Mouse (Mus musculus) stomach, embryonic 14.5 days (tissue): ENCODE data around the gene Elmod3. TPM values are rescaled to one million over a fixed set of nuclear protein-coding genes. Genes with fewer than 3 reads are reported as not detected.

ENCODE experiments used
- ATAC-seq: fragments of 200-750 bp; cut with Nextera tagmentation; 2 replicates; pipeline ENCODE4 v1.8.0; 2017; ENCODE audit warnings: low read depth, moderate TSS enrichment; ENCODE audit not compliant: insufficient number of reproducible peaks, insufficient read depth, low FRiP score
- H3K27ac ChIP-seq: fragments of 300-500 bp; sonication (generic); 2 replicates; pipeline ENCODE4 v1.5.1; 2014; ENCODE audit warnings: mild to moderate bottlenecking, low read length, moderate library complexity, mixed read lengths
- H3K27me3 ChIP-seq: fragments of 300-500 bp; sonication (generic); 2 replicates; pipeline ENCODE4 v1.6.1; 2014; ENCODE audit warnings: low read length, control low read depth, mixed read lengths; ENCODE audit not compliant: control insufficient read depth, insufficient read depth
- H3K36me3 ChIP-seq: fragments of 300-500 bp; sonication (generic); 2 replicates; pipeline ENCODE4 v1.6.1; 2014; ENCODE audit warnings: mild to moderate bottlenecking, control low read depth, low read length, moderate library complexity, mixed read lengths; ENCODE audit not compliant: control insufficient read depth, insufficient read depth
- H3K4me1 ChIP-seq: fragments of 300-500 bp; sonication (generic); 2 replicates; pipeline ENCODE4 v1.6.1; 2014; ENCODE audit warnings: low read length, control low read depth, mixed read lengths; ENCODE audit not compliant: control insufficient read depth, insufficient read depth
- H3K4me2 ChIP-seq: fragments of 300-500 bp; sonication (generic); replicated peaks from 2 replicates; pipeline ENCODE4 v1.6.1; 2014; ENCODE audit warnings: low read depth, low read length, control low read depth
- H3K4me3 ChIP-seq: fragments of 300-500 bp; sonication (generic); 2 replicates; pipeline ENCODE4 v1.5.1; 2014; ENCODE audit warnings: low read depth, low read length, control low read depth
- H3K9ac ChIP-seq: fragments of 300-500 bp; sonication (generic); replicated peaks from 2 replicates; pipeline ENCODE4 v1.6.1; 2014; ENCODE audit warnings: low read depth, mild to moderate bottlenecking, control low read depth, low read length, moderate library complexity, mixed read lengths
- H3K9me3 ChIP-seq: fragments of 300-500 bp; sonication (generic); 2 replicates; pipeline ENCODE4 v1.6.1; 2016; ENCODE audit warnings: low read depth, low read length, control low read depth; ENCODE audit not compliant: control insufficient read depth
- WGBS: fragments of 180-500 bp; shearing (Covaris S2); extraction: QIAGEN DNeasy Blood & Tissue Kit; methylation state at CpG from one replicate; pipeline ENCODE4 v1.1.7; 2014; 5-methylcytosine and 5-hydroxymethylcytosine counted together
- polyA plus RNA-seq: library from polyadenylated mRNA; unstranded; fragments of >200 nt; fragmentation: Nextera tagmentation; extraction: Ambion mirVana; gene quantifications from 2 replicates; pipeline ENCODE4 v1.2.1, GENCODE M21; 2014

Elmod3 gene
- polyA plus RNA-seq, 1 experiment from 2014 or later = 19.0 TPM

DNA sequence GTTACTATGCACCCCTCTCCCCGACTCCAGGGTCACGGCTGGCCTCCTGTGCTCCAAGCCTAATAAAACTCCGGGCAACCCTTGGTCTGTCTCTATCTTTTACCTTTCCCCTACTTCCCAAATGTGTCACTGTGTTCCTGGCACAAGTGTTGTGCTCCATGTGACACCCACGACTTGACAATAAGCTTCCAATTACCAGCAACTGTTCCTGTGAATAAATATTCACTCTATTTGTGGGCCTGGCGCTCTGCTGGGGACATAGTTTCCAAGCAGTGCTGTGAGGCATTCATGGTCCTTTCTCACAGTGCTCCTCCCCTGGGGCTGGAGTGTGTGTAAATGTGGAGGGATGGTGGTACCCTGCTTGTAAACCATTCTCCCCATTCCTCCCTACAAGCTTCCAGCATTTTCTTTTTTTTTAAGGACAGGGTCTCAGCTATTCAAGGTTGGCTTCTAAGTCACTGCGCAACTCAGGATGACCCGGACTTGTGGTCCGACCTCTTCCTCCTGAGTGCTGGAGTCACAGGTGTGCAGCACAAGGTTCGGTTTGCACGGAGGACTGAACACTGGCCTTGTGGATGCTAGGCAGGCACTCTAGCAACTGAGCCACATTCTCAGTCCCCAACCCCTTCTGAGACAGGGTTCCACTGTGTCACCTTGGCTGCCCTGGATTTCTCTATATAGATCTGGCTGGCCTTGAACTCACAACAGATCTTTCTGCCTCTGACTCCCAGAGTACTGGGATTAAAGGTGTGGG lies 27.4 kb downstream of the Elmod3 start:
- H3K36me3 ChIP-seq = peaks cover 5% of the 10 kb centered on the region; the same call in 1 of the 2 replicates
- no peaks in the 10 kb centered on the region for H3K4me1 ChIP-seq
- H3K4me2 ChIP-seq = no peak overlapping the region
- no peak for ATAC-seq
- no peaks in the 10 kb centered on the region for H3K9me3 ChIP-seq
- no peaks in the 10 kb centered on the region for H3K27me3 ChIP-seq
- H3K4me3 ChIP-seq = no peak overlapping the region
- 86% methylated on average over 10 of the region's 10 CpGs for WGBS
- H3K9ac ChIP-seq = no peak overlapping the region
- H3K27ac ChIP-seq = no peak overlapping the region

DNA sequence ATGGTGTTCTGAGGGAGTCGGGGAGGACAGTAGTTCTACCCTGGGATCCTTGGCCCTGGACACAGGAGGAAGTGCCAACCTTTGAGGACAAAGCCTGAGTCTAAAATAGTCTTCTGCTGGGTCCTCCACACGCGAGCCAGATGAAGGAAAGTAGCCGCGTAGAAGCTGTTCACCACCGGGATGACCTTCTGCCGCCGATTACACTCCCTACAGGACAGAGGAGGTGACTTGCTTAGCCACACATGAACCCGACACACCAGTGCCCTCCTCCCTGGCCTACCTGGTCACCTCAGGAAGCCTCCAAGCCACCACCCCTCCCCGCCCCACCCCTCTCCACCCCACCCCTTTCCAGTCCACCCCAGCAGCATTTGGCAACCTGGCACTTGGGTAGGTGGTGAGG lies 29.5 kb downstream of the Elmod3 start:
- Histone ChIP-seq H3K4me3 (no peak overlapping the region), H3K9ac (no peak overlapping the region), H3K27me3 (no peaks in the 10 kb centered on the region), H3K9me3 (no peaks in the 10 kb centered on the region), H3K27ac (no peak overlapping the region), H3K4me1 (no peaks in the 10 kb centered on the region), H3K36me3 (peaks cover 5% of the 10 kb centered on the region; the same call in 1 of the 2 replicates), H3K4me2 (no peak overlapping the region)
- ATAC-seq = no peak
- 90% methylated on average over 10 of the region's 10 CpGs for WGBS

DNA sequence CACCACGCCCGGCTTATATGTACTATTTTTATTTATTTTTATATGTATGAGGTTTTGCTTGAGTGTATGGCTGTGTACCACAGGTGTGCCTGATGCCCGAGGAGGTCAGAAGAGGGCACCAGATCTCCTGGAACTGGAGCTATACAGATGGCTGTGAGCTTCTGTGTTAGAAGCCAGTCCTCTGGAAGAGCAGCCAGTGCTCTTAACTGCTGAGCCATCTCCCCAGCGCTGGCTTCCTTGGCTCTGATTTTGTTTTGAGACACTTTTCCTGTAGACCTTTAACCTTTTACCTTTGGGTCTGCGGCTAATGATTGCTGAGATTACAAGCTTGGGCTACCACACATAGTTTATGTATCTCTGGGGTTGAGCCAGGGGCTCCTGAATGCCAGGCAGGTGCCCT lies 30.7 kb downstream of the Elmod3 start:
- Histone ChIP-seq H3K36me3 (peaks cover 5% of the 10 kb centered on the region; the same call in 1 of the 2 replicates), H3K4me1 (no peaks in the 10 kb centered on the region), H3K9ac (no peak overlapping the region), H3K27me3 (no peaks in the 10 kb centered on the region), H3K4me2 (no peak overlapping the region), H3K9me3 (no peaks in the 10 kb centered on the region), H3K27ac (no peak overlapping the region), H3K4me3 (no peak overlapping the region)
- 86% methylated on average over 5 of the region's 5 CpGs for WGBS
- ATAC-seq = no peak

DNA sequence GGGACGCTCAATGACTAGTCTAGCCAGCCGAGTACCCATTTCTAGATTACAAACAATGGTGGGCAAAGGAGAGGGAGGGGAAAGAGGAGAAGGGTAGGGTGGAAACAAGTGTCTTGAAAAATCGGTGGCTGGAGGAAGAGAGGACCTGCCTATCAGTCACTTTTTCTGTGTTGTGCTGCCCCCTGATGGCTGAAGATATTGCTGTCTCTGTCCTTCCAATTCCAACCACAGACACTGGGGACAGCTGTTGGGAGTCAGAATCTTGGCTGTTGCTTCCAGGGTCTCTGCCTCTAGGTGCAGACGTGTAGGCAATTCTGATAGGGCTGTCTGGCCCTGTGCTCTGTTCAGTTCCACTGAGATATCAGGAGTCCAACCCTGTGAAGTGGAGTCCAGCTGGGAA lies 32.2 kb downstream of the Elmod3 start:
- 1% methylated on average over 4 of the region's 4 CpGs for WGBS
- Histone ChIP-seq H3K27me3 (no peaks in the 10 kb centered on the region), H3K4me3 (no peak overlapping the region), H3K9ac (no peak overlapping the region), H3K27ac (no peak overlapping the region), H3K4me1 (no peaks in the 10 kb centered on the region), H3K4me2 (no peak overlapping the region), H3K9me3 (no peaks in the 10 kb centered on the region), H3K36me3 (peaks cover 5% of the 10 kb centered on the region; the same call in 1 of the 2 replicates)
- peak; percentile 57; the same call in 1 of the 2 replicates for ATAC-seq

DNA sequence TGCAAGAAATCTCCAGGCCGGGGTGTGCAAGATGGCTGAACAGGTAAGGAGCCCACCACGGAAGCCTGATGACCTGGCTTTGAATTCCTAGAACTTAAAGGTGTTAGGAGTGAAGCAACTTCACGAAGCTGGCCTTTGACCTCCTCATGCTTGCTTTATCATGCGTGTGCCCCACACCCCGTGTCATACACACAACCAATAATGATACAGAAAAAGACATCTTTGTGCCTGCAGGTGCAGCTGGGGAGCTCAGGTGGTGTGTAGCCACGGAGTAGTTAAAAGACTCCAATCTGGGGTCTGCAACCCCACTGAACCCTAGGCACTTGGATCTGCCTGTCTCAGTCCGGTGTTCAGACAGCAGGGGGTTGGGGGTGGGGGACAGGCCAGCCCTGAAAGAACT lies 32.7 kb downstream of the Elmod3 start:
- WGBS = 68% methylated on average over 7 of the region's 7 CpGs
- no peak overlapping the region for H3K4me2 ChIP-seq
- H3K4me1 ChIP-seq = no peaks in the 10 kb centered on the region
- H3K27me3 ChIP-seq = no peaks in the 10 kb centered on the region
- no peak for ATAC-seq
- no peaks in the 10 kb centered on the region for H3K9me3 ChIP-seq
- H3K27ac ChIP-seq = no peak overlapping the region
- H3K9ac ChIP-seq = no peak overlapping the region
- peaks cover 5% of the 10 kb centered on the region; the same call in 1 of the 2 replicates for H3K36me3 ChIP-seq
- no peak overlapping the region for H3K4me3 ChIP-seq

DNA sequence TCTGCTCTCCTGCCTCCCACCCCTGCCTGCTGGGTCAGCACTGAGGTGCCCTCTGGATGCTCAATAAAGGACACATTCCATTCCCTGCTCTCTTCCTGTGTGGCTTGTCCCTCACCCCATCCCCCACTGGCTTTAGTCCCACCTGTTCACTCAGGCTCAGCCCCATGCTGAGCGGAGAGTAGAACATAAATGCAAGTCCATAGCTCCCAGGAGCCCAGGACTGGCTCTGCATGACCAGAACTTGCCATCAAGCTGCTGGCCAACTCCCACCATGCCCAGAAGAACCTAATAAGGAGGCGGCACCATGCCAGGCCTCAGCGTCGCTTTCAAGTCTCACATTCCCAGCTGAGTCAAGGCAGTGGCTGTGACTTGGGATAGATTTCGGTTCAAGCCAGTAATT lies 35.3 kb downstream of the Elmod3 start:
- no peak overlapping the region for H3K27ac ChIP-seq
- H3K9me3 ChIP-seq = no peaks in the 10 kb centered on the region
- no peak overlapping the region for H3K4me2 ChIP-seq
- H3K4me3 ChIP-seq = no peak overlapping the region
- 74% methylated on average over 5 of the region's 5 CpGs for WGBS
- no peaks in the 10 kb centered on the region for H3K4me1 ChIP-seq
- no peak for ATAC-seq
- H3K9ac ChIP-seq = no peak overlapping the region
- no peaks in the 10 kb centered on the region for H3K27me3 ChIP-seq
- H3K36me3 ChIP-seq = 0 out of 2 replicates have a peak, but pooled peaks cover under 1% of the 10 kb centered on the region

DNA sequence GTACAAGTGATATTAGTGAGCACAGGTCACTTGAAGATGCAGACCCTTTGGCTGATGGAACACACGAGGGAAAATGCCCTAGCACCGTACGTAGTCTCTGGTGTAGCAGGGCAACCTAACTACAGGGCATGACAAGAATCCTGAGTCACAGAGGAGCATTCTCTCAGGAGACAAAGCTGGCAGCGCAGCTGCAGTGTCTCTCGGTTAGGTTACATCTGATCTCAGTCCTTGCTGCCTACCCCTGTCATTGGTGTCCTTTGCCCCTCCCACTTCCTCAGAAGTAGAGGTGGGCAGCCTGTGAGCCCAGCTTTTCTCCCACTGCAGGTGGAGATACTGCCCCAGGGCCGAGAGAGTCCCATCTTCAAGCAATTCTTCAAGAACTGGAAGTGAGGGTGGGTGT lies 35.7 kb downstream of the Elmod3 start:
- Histone ChIP-seq H3K9me3 (no peaks in the 10 kb centered on the region), H3K27ac (no peak overlapping the region)
- WGBS = 41% methylated on average over 6 of the region's 6 CpGs

DNA sequence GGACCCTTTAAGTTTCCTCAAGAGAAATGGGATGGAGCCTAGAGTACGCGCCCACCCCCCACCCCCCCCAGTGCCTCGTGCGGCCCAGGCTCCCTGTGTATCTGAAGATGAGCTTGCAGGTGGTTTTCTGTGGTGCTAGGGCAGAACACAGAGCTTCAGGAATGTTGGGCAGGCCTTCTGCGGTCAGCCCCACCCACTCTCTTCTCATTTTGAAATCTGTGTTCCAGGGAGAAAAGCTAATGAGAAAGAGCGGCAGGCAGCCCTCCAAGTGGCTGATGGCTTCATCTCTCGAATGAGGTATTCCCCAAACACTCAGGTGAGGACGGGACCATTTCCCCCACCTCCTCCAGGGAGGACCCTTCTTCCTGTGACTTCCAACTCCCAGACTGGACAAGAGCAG lies 37.4 kb downstream of the Elmod3 start:
- Histone ChIP-seq H3K9ac (no peak overlapping the region), H3K4me1 (no peaks in the 10 kb centered on the region), H3K9me3 (no peaks in the 10 kb centered on the region), H3K4me2 (no peak overlapping the region), H3K4me3 (no peak overlapping the region), H3K27ac (no peak overlapping the region), H3K27me3 (no peaks in the 10 kb centered on the region), H3K36me3 (no peaks in the 10 kb centered on the region)
- 63% methylated on average over 8 of the region's 8 CpGs for WGBS
- ATAC-seq = no peak

More for the DNA sequence above, 35.7 kb downstream of the Elmod3 start:
- H3K36me3 ChIP-seq = no peaks in the 10 kb centered on the region
- H3K27me3 ChIP-seq = no peaks in the 10 kb centered on the region
- no peak overlapping the region for H3K9ac ChIP-seq
- ATAC-seq = no peak
- H3K4me3 ChIP-seq = no peak overlapping the region
- H3K4me2 ChIP-seq = no peak overlapping the region
- no peaks in the 10 kb centered on the region for H3K4me1 ChIP-seq

DNA sequence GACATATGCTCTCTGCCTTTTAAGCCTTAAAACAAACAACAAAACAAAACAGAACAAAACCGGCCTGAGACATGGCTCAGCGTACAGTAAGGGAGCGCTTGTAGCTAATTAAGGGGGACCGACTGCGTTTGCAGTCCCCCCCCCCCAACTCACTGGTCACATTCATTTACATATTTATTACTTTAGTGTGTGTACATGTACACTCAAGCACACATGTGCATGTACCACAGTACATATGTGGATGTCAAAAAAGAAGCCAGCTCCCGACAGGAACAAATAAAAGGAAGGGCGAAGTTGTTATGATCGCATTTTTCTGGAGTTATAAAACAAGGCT lies 45.2 kb downstream of the Elmod3 start:
- ATAC-seq = peak; percentile 21; the same call in 1 of the 2 replicates
- WGBS = 18% methylated on average over 8 of the region's 8 CpGs

More for the DNA sequence above, 45.2 kb downstream of the Elmod3 start:
- H3K36me3 ChIP-seq = no peaks in the 10 kb centered on the region
- peak overlapping the region; percentile 95 for H3K27ac ChIP-seq
- no peaks in the 10 kb centered on the region for H3K9me3 ChIP-seq
- peaks cover 23% of the 10 kb centered on the region; the same call in 1 of the 2 replicates for H3K4me1 ChIP-seq
- peak overlapping the region; percentile 25; the same call in 1 of the 2 replicates for H3K9ac ChIP-seq
- peak overlapping the region; percentile 76 for H3K4me2 ChIP-seq
- peak overlapping the region; percentile 32 for H3K4me3 ChIP-seq
- H3K27me3 ChIP-seq = no peaks in the 10 kb centered on the region
